ENCODE assay signal across 15 mouse cellular contexts in the genomic region with DNA sequence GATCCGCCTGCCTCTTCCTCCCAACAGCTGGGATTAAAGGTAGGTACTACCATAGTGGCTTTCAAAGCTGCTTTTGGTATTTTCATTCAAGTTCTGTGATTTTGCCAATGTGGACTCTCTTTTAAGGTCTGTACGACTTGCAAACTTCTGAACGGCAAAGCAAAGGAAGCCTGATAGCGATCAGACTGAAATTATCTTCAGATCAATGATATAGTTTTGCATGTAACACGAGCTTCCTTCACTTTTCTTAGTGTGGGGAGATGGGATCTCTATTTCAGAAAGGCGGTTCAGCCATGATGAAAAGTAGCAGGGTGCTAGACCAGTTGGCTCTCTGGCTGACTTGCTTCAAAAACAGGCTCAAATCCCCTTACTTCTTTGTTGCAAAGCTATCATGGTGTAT.
"Had no signal": no experiment of that assay in that cellular context is flagged by ENCODE, and none has a peak within 500 bp of the region (broad histone marks: within the 10 kb centered on the region; RNA-seq: fewer than 3 reads in every experiment).

No protein-coding gene starts in this region.

- DNase-seq: cerebellum, adult 8-10 months; cerebellum, adult 9-10 months; cerebellum, adult 9-11 months; cerebellum, postnatal 10 days; cerebellum, postnatal 14 days; cerebellum, postnatal 25 days; cerebellum, postnatal 36 days; embryo, embryonic 11 days; forebrain, postnatal 0 days; gastrocnemius, adult 2 months; gastrocnemius, postnatal 10 days; gastrocnemius, postnatal 14 days; gastrocnemius, postnatal 25 days; gastrocnemius, postnatal 36 days; heart, adult 2 months had no signal
